Mouse (Mus musculus) stomach, postnatal 0 days (tissue): ENCODE results near the gene Ifi27l2b.

Experiments used
- CTCF ChIP-seq: IDR thresholded peaks from 2 replicates; pipeline ENCODE4 v1.5.1; 2016; ENCODE audit warnings: antibody characterized with exemption, low read depth, mild to moderate bottlenecking, moderate library complexity
- EP300 ChIP-seq: optimal IDR thresholded peaks from 2 replicates; pipeline ENCODE3; 2016; ENCODE audit warnings: antibody characterized with exemption

GRCm38 (mm10) chr12:103481671-103482070 lies 24.6 kb upstream of the Ifi27l2b start:
- no peak for TF ChIP-seq CTCF
- TF ChIP-seq EP300 = no peak
